Mouse (Mus musculus): ENCODE results near the gene Card14.

DNA sequence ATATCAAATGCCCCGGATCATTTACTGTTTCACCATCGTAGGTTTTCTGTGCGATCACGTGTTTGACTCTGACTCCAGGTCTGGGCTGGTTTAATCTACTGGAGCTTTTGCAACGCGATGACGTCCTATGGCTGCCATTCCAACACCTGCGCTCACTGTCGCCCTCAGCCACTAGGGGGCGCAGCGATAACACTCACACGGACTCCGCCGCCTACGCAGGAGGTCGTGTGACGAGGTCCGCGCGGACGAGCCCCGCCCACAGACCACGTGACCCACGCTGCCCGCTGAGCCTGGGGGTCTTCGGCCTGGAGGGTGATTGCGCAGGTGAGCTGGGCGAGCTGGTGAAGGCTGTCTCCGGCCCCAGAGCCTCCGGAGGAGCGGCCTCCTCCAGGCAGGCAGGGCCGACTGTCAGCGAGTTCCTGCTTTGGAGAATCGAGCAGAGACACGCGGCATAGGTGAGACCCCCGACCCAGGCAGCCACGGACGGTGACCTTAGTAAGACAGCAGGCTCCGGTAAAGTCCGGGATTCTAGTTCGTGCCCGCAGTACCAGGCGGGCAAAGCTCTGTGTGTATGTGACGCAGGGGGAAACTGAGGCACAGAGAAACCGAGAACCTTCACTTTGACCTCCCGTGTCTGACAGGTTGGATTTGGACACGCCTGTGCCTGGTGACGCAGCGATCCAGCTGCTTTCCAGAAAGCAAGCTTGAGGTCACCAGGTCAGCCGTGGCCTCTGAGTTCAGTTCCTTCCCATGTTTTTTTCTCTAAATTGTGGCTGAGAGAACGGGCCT is 39.6 kb upstream of the Card14 start, which contains the start of gene Gaa:
- peak; percentile 66 for TF ChIP-seq POLR2A (IDR thresholded peaks at IDR 0.05; ENCODE audit: insufficient read depth, low read depth, low read length)
- no peak; the same call in 1 of the 2 replicates for TF ChIP-seq CTCF (IDR thresholded peaks at IDR 0.05)
- peak; percentile 60; the same call in 1 of the 2 replicates for TF ChIP-seq EP300 (IDR thresholded peaks at IDR 0.05; ENCODE audit: insufficient read depth, low read depth, low read length)

Data from heart, adult 2 months (tissue).